In genomic region chr8:70821992-70822391, GRCm38 (mm10) we compare ENCODE assay signal across 15 mouse cellular contexts. TPM values are rescaled to one million over a fixed set of nuclear protein-coding genes. Genes with fewer than 3 reads are reported as not detected.
DNase-seq lines count a peak whose midpoint lies in the region; ATAC-seq and TF ChIP-seq lines count a peak whose summit lies in the region.
"Had no signal": no experiment of that assay in that cellular context is flagged by ENCODE, and none has a peak within 500 bp of the region (broad histone marks: within the 10 kb centered on the region; RNA-seq: fewer than 3 reads in every experiment).

No protein-coding gene starts in this region.

- H3K36me3 ChIP-seq in kidney, embryonic 16.5 days (ENCODE audit: insufficient read depth, low read length), result no peaks in the 10 kb centered on the region
- no peaks in the 10 kb centered on the region for H3K36me3 ChIP-seq in ES-Bruce4 (ENCODE audit: control insufficient read depth, insufficient read depth, low read length, poor library complexity, severe bottlenecking)
- H3K36me3 ChIP-seq in liver, embryonic 13.5 days, result no peaks in the 10 kb centered on the region
- H3K36me3 ChIP-seq: hindbrain, embryonic 15.5 days; limb, embryonic 13.5 days had no signal

- H3K9me3 ChIP-seq in kidney, embryonic 16.5 days (ENCODE audit: low read length), result peaks cover 12% of the 10 kb centered on the region; the same call in 1 of the 2 replicates
- H3K9me3 ChIP-seq in ES-Bruce4 (replicated peaks; ENCODE audit: control insufficient read depth, insufficient read depth, low read length, poor library complexity, severe bottlenecking), result no peaks in the 10 kb centered on the region
- no peaks in the 10 kb centered on the region; the same call in 1 of the 2 replicates for H3K9me3 ChIP-seq in liver, embryonic 13.5 days (replicated peaks)
- H3K9me3 ChIP-seq: hindbrain, embryonic 15.5 days had no signal

- H3K4me2 ChIP-seq in kidney, embryonic 16.5 days (replicated peaks; ENCODE audit: low read depth, low read length), result no peak overlapping the region
- no peak overlapping the region; the same call in 1 of the 2 replicates for H3K4me2 ChIP-seq in liver, embryonic 13.5 days
- H3K4me2 ChIP-seq: hindbrain, embryonic 15.5 days; limb, embryonic 13.5 days had no signal

- H3K4me3 ChIP-seq in kidney, embryonic 16.5 days (ENCODE audit: low read length), result no peak overlapping the region
- H3K4me3 ChIP-seq in ES-Bruce4 (ENCODE audit: low read depth, low read length), result no peak overlapping the region
- no peak overlapping the region for H3K4me3 ChIP-seq in liver, embryonic 13.5 days (replicated peaks)
- H3K4me3 ChIP-seq: hindbrain, embryonic 15.5 days; layer of hippocampus, adult 2 months; limb, embryonic 13.5 days had no signal

- no peak for TF ChIP-seq POLR2A in ES-Bruce4 (IDR thresholded peaks at IDR 0.05; ENCODE audit: insufficient read depth, low read length)

- no peak for TF ChIP-seq CTCF in ES-Bruce4 (IDR thresholded peaks at IDR 0.05; ENCODE audit: low read depth, low read length)

- DNase-seq in kidney, postnatal 4 days, result peak; percentile 29 to 43
- peak; percentile 61 for DNase-seq in brain, adult 2 months (ENCODE audit: low read depth, low spot score)
- no peak for DNase-seq in liver, embryonic 13.5 days
- no peak for DNase-seq in frontal cortex, postnatal 25 days (ENCODE audit: low spot score in 2 of 2)
- DNase-seq: right cerebral cortex, postnatal 14 days had no signal

- no peak overlapping the region for H3K27ac ChIP-seq in kidney, embryonic 16.5 days (ENCODE audit: low read length)
- no peak overlapping the region for H3K27ac ChIP-seq in ES-Bruce4 (ENCODE audit: insufficient read depth, low read length)
- peak overlapping the region; percentile 58; the same call in 1 of the 2 replicates for H3K27ac ChIP-seq in liver, embryonic 13.5 days
- H3K27ac ChIP-seq: hindbrain, embryonic 15.5 days; layer of hippocampus, adult 2 months; limb, embryonic 13.5 days had no signal

- WGBS in kidney, embryonic 16.5 days, result 33% methylated on average over 11 of the region's 11 CpGs
- WGBS in liver, embryonic 13.5 days (ENCODE audit: insufficient replicate concordance), result 38% methylated on average over 11 of the region's 11 CpGs

- peaks cover 10% of the 10 kb centered on the region for H3K4me1 ChIP-seq in kidney, embryonic 16.5 days (ENCODE audit: insufficient read depth, low read length)
- H3K4me1 ChIP-seq in ES-Bruce4 (ENCODE audit: control insufficient read depth, insufficient read depth, low read length), result no peaks in the 10 kb centered on the region
- peaks cover 33% of the 10 kb centered on the region for H3K4me1 ChIP-seq in liver, embryonic 13.5 days (replicated peaks)

- TF ChIP-seq EP300 in ES-Bruce4 (IDR thresholded peaks at IDR 0.05; ENCODE audit: insufficient read depth, low read depth, low read length), result no peak

- no peak for ATAC-seq in kidney, embryonic 16.5 days (ENCODE audit: low FRiP score, low TSS enrichment)
- ATAC-seq in liver, embryonic 13.5 days (ENCODE audit: low read depth), result no peak
- ATAC-seq in megakaryocyte-erythroid progenitor cell, adult 5-6 weeks (replicated peaks; ENCODE audit: low FRiP score, low TSS enrichment, poor library complexity, severe bottlenecking), result no peak; the same call in 1 of the 2 replicates

- peaks cover 3% of the 10 kb centered on the region; the same call in 1 of the 2 replicates for H3K27me3 ChIP-seq in kidney, embryonic 16.5 days (ENCODE audit: insufficient read depth, low read length)
- H3K27me3 ChIP-seq in ES-Bruce4 (ENCODE audit: control insufficient read depth, insufficient read depth, low read length, poor library complexity, severe bottlenecking), result no peaks in the 10 kb centered on the region
- peaks cover 37% of the 10 kb centered on the region for H3K27me3 ChIP-seq in liver, embryonic 13.5 days

- H3K9ac ChIP-seq in kidney, embryonic 16.5 days (replicated peaks; ENCODE audit: low read length), result no peak overlapping the region; the same call in 1 of the 2 replicates
- H3K9ac ChIP-seq in ES-Bruce4 (ENCODE audit: low read depth, poor library complexity, severe bottlenecking), result peak overlapping the region; percentile 25
- H3K9ac ChIP-seq in liver, embryonic 13.5 days, result peak overlapping the region; percentile 49; the same call in 1 of the 2 replicates
- H3K9ac ChIP-seq: hindbrain, embryonic 15.5 days had no signal

RNA-seq across cellular contexts. Expression of gene Il12rb1, which starts 13.7 kb away (rescaled TPM):
- 0.05 and 0.12 TPM in 2 replicates for polyA plus RNA-seq in kidney, embryonic 16.5 days (2015; fragmentation: Nextera tagmentation; extraction: Ambion mirVana)
- polyA plus RNA-seq in ES-Bruce4 (2011; ENCODE audit: insufficient read depth, insufficient read length, low read depth, missing spikeins), result 1.1 and 2.0 TPM in 2 replicates
- polyA plus RNA-seq in liver, embryonic 13.5 days (2015; fragmentation: Nextera tagmentation; extraction: Ambion mirVana), result 0.20 and 0.21 TPM in 2 replicates
- 0.31 and 0.79 TPM in 2 replicates for total RNA-seq in megakaryocyte-erythroid progenitor cell, adult 5-6 weeks (2014; fragmentation: Nextera tagmentation)
- total RNA-seq in megakaryocyte-erythroid progenitor cell, adult 5-6 weeks (2017), result 1.6 and 2.0 TPM in 2 replicates
- total RNA-seq: adrenal gland, postnatal 25 days had no signal
- polyA plus RNA-seq: forebrain, embryonic 11.5 days; heart, postnatal 0 days; hindbrain, embryonic 15.5 days; kidney, embryonic 14.5 days had no signal

RNA-seq across cellular contexts. Expression of gene Mast3, which starts 17.1 kb away (rescaled TPM):
- polyA plus RNA-seq in kidney, embryonic 16.5 days (2015; fragmentation: Nextera tagmentation; extraction: Ambion mirVana), result 16.2 and 16.3 TPM in 2 replicates
- polyA plus RNA-seq in ES-Bruce4 (2011; ENCODE audit: insufficient read depth, insufficient read length, low read depth, missing spikeins), result 9.1 and 10.9 TPM in 2 replicates
- polyA plus RNA-seq in liver, embryonic 13.5 days (2015; fragmentation: Nextera tagmentation; extraction: Ambion mirVana), result 4.9 and 6.2 TPM in 2 replicates
- total RNA-seq in megakaryocyte-erythroid progenitor cell, adult 5-6 weeks (2014; fragmentation: Nextera tagmentation), result 44.0 and 54.3 TPM in 2 replicates
- 6.2 and 7.3 TPM in 2 replicates for total RNA-seq in megakaryocyte-erythroid progenitor cell, adult 5-6 weeks (2017)

RNA-seq across cellular contexts. Expression of gene Arrdc2, which starts 17.5 kb away (rescaled TPM):
- polyA plus RNA-seq in kidney, embryonic 16.5 days (2015; fragmentation: Nextera tagmentation; extraction: Ambion mirVana), result 6.7 and 7.0 TPM in 2 replicates
- polyA plus RNA-seq in ES-Bruce4 (2011; ENCODE audit: insufficient read depth, insufficient read length, low read depth, missing spikeins), result 11.1 and 12.1 TPM in 2 replicates
- 11.7 and 12.6 TPM in 2 replicates for polyA plus RNA-seq in liver, embryonic 13.5 days (2015; fragmentation: Nextera tagmentation; extraction: Ambion mirVana)
- 27.6 and 29.1 TPM in 2 replicates for total RNA-seq in megakaryocyte-erythroid progenitor cell, adult 5-6 weeks (2014; fragmentation: Nextera tagmentation)
- 8.0 and 11.8 TPM in 2 replicates for total RNA-seq in megakaryocyte-erythroid progenitor cell, adult 5-6 weeks (2017)

RNA-seq across cellular contexts. Expression of gene Kcnn1, which starts 41.1 kb away (rescaled TPM):
- 2.9 and 4.9 TPM in 2 replicates for polyA plus RNA-seq in kidney, embryonic 16.5 days (2015; fragmentation: Nextera tagmentation; extraction: Ambion mirVana)
- 3.2 and 3.5 TPM in 2 replicates for polyA plus RNA-seq in ES-Bruce4 (2011; ENCODE audit: insufficient read depth, insufficient read length, low read depth, missing spikeins)
- 0.29 and 0.44 TPM in 2 replicates for polyA plus RNA-seq in liver, embryonic 13.5 days (2015; fragmentation: Nextera tagmentation; extraction: Ambion mirVana)
- total RNA-seq in megakaryocyte-erythroid progenitor cell, adult 5-6 weeks (2014; fragmentation: Nextera tagmentation), result 0.32 TPM in 1 of 2 replicates, not detected in the other
- 2.9 TPM in 1 of 2 replicates, not detected in the other for total RNA-seq in megakaryocyte-erythroid progenitor cell, adult 5-6 weeks (2017)

RNA-seq across cellular contexts. Expression of gene Pik3r2, which starts 45.5 kb away (rescaled TPM):
- polyA plus RNA-seq in kidney, embryonic 16.5 days (2015; fragmentation: Nextera tagmentation; extraction: Ambion mirVana), result 72.8 and 77.3 TPM in 2 replicates
- 20.1 and 25.1 TPM in 2 replicates for polyA plus RNA-seq in ES-Bruce4 (2011; ENCODE audit: insufficient read depth, insufficient read length, low read depth, missing spikeins)
- 18.0 and 18.2 TPM in 2 replicates for polyA plus RNA-seq in liver, embryonic 13.5 days (2015; fragmentation: Nextera tagmentation; extraction: Ambion mirVana)
- 30.7 and 51.4 TPM in 2 replicates for total RNA-seq in megakaryocyte-erythroid progenitor cell, adult 5-6 weeks (2014; fragmentation: Nextera tagmentation)
- total RNA-seq in megakaryocyte-erythroid progenitor cell, adult 5-6 weeks (2017), result 29.2 and 33.9 TPM in 2 replicates

Comparison
In these comparisons a context has a peak if more than half of its experiments do, and no peak if none do; other contexts are left out.
1. DNase-seq: peak in kidney, postnatal 4 days (2 of 2) and brain, adult 2 months (single experiment); none in liver, embryonic 13.5 days (single experiment) and frontal cortex, postnatal 25 days (0 of 2).